Mouse (Mus musculus) left cerebral cortex, adult 11 months (tissue): ENCODE data around the gene Rhox3a.
"Not testable (repeated sequence)": the region's sequence is repeated elsewhere in the genome, so short reads cannot be mapped to it uniquely, and the experiment has no call there.

Source experiments
- DNase-seq: peaks from one replicate; pipeline ENCODE4 v3.0.0; 2022; ENCODE audit warnings: low spot score

Gene Rhox3a

DNA sequence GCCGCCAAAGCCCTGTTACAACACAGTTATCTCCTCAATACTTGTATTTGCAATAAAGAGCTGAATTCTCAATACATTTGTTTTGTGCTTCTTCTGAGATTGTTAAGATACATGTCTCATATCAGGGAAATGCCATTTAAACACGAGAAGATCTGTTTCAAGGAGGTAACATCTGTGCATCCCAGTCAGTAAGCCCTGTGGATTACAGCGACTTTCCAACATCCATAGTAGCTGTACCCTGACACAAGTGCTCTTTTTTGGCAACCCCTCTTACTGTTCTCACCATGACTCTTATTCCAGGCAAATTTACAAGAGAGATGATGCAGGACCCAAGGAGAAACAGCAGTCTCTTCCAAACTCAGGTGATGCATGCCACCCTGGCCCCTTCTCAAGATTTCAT lies at the start of gene Rhox3a:
Gene Rhox3a (plus strand): TSS at position 301 of the 400 bp plus-strand sequence.
- not testable (repeated sequence) for DNase-seq

DNA sequence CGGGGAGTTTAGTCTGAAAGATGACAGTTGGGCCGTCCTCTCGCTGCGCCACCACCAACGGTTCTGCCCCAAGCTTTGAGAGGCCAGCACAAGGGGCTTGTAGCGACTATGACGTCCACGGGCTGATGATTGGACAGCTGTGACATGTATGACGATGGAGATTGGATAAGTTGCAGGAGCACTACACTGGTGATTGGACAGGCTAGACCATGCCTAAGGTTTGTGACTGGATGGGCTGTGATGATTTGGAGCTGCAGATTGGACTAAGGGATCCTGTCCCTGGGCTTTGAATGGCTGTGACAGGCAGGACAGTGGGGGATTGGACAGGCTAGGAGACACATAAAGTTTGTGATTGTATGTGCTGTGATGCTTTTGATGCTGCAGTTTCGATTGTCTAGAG lies 38.8 kb upstream of the Rhox3a start, which contains the start of gene Gm9:
Gene Gm9 (minus strand): TSS at position 101 of the 400 bp plus-strand sequence.
- DNase-seq, result no peak

DNA sequence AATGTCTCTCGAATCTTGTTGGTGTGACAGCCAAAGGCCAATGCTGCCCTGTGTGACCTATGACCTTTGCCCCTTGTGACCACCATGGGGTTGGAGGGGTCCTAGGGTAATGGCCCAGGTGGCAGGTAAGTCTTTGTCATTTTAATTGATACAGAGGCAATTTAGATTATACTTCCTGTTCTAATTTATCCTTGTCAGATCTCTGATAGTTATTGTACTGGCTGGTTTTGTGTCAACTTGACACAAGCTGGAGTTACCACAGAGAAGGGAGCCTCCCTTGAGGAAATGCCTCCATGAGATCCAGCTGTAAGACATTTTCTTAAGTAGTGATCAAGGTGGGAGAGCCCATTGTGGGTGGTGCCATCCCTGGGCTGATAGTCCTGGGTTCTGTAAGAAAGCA lies 27.6 kb upstream of the Rhox3a start, which contains the start of gene Rhox1:
Gene Rhox1 (minus strand): TSS at position 101 of the 400 bp plus-strand sequence.
- DNase-seq, result not testable (repeated sequence)

DNA sequence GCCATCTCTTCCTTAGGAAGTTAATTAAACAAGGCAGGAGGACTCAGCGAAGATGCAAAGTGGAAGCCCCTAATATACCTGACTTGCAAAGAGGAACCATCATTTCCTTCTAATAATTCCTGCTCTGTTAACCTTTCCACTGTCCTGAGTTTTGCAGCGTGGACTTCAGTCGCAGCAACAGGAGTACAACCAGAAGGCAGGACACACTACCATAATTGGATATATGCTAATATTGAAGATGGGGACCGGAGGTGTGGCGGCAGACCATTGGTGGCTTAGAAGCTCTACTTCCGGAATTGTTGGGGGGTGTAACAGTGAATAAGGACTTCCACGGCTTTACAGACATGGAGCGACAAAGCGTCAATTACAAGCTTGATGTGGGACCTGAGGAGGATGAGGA lies 5.0 kb upstream of the Rhox3a start, which contains the start of gene Rhox2a:
Gene Rhox2a (plus strand): TSS at position 301 of the 400 bp plus-strand sequence.
- DNase-seq, result not testable (repeated sequence)

DNA sequence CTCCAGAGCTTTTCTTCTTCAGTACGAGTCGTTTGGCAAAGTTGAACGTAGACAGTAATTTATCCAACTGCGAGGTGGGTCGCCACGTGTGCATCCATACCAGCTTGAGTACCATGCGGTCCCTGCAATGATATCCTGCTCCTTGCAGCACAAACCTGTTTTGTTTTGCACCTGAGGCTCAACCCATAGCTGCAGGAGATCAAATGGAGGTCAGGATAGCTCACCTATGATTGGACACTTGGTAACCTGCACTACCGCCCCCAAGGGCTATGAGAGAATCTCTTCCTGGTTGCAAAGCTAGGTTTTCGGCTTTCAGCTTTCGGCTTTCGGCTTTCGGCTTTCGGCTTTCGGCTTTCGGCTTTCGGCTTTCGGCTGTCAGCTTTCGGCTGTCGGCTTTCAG lies 15.3 kb downstream of the Rhox3a start, which contains the start of gene Rhox4a:
Gene Rhox4a (plus strand): TSS at position 301 of the 400 bp plus-strand sequence.
- not testable (repeated sequence) for DNase-seq
